Mouse (Mus musculus): Measurements from ENCODE around the gene Emid1. TPM values are rescaled to one million over a fixed set of nuclear protein-coding genes. Genes with fewer than 3 reads are reported as not detected.

The Emid1 gene
- total RNA-seq, 2 experiments from 2014 or later = 41.3 to 45.4 TPM

GRCm38 (mm10) chr11:5163421-5163820 lies 11.4 kb upstream of the Emid1 start:
- DNase-seq (ENCODE audit: low spot score in 2 of 2) = no peak

GRCm38 (mm10) chr11:5160722-5161485 lies 8.8 kb upstream of the Emid1 start:
- DNase-seq (ENCODE audit: low spot score in 2 of 2) = peak; percentile 55 to 65

- no peak for DNase-seq (ENCODE audit: low spot score in 2 of 2)
Observed at GRCm38 (mm10) chr11:5158056-5158455, 6.0 kb upstream of the Emid1 start.

DNA sequence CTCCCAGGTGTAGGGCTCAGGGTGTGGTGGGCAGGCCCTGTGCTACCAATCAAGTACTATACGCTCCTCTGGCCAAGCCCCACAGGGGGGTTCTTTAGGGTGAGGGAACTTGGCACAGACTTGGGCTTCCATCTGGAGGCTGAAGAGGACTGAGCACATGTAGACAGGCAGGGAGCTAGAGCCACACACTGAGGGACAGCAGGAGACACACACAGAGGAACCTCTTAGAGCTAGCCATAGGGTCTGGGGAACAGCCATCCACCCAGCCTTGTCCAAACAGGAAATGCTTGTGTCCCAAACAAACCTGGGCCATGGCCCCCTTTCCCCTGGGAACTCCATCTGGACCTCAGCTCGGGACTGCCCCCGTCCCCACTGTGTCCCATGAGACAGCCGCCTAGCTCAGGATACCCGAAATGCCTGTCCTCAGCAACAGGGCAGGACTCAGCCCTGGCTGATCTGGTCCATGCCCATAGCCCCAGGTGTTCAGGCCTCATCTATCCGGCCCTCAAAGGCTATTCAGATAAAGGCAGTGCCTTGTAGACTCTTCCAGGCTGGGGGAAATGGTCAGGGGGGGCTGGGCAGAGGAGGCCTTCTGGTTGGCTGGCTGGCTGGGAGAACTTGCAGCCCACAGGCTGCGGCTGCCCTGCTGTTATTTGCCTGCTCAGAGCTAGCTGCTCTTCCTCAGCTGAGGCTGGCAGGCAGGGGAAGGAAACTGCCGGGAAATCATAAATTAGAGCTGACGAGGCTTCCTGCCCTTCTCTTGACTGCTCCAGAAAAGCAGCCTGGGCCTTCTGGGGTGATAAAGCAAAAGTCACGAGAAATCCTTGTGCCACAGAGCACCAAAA lies 3.1 kb upstream of the Emid1 start:
- DNase-seq (ENCODE audit: low spot score in 2 of 2) = peak in 1 of 2 experiments; percentile 16

DNA sequence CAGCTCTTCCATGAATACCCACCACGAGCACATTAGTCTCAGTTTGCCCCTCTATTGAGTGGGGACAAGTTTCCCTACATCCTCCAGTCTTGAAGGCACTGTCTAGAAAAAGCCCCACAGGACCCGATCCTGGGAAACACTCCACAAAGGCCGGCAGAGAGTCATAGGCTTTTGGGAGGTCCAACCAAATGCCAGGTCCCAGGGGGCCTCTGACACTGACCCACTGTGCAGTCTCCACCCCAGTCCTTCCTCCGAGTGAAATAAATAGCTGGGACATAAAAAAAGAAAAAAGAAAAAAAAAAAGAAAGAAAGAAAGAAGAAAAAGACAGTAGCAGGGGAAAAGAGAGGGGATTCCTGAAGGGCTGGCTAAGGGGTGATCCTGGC lies 818 bp downstream of the Emid1 start:
- DNase-seq (ENCODE audit: low spot score in 2 of 2) = no peak

DNA sequence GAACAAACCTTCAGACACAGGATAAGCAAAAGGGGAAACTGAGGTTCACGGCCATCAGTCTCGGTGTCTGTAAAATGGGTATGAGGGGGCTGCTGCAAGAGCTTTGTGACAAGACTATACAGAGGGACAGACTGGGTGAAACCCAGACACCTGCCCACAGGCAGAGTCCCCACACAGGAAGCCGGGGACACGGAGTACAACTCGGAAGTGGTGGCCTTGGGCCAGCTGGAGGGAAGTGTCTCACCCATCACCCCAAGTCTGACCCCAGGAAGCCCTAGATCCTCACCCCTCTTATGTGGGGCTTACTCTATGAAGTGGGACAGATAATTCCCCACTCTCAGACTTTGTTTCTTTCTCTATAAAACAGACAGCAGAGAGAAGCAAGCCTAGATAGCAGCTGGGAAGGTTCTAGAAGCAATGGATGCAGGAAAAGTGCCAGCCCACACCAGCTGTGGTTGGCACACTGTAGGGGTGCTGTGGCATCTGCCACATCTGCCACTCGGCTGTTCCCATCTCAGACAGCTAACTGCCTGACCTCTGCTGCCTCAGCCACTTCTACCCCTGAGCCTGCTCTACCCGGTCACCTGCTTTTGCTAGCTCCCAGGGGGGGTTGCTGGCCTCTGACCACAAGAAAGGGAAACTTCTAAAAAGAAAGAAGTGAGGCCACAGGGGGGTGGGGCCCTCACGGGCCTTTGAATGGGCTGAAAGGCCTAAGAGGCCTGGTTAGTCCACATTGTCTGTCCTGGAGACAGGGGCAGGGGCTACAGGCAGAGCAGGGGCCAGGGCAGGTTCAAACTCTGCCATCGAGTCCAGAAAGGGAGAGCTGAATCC lies 1.4 kb downstream of the Emid1 start:
- peak in 1 of 2 experiments; percentile 29 for DNase-seq (ENCODE audit: low spot score in 2 of 2)

GRCm38 (mm10) chr11:5149955-5150354 lies 2.1 kb downstream of the Emid1 start:
- peak; percentile 29 to 49 for DNase-seq (ENCODE audit: low spot score in 2 of 2)

DNA sequence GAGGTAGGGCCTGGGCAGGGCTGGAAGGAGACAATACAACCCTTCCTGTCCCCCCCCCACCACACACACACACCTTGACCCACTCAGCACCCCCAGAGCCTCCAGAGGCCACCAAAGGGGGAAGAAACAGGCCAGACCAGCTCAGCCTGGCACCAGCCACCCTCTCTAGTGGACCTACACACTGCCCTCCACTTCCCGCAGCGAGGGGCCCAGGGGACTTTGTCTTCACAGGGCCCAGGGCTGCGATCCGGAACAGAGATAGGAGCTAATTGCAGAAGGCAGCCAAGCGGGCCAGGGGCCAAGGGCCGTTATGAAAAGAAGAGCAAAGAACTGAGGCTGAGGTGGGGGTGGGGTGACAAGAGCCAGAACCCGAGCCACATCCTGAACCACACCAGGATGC lies 2.8 kb downstream of the Emid1 start:
- peak in 1 of 2 experiments; percentile 16 for DNase-seq (ENCODE audit: low spot score in 2 of 2)

DNA sequence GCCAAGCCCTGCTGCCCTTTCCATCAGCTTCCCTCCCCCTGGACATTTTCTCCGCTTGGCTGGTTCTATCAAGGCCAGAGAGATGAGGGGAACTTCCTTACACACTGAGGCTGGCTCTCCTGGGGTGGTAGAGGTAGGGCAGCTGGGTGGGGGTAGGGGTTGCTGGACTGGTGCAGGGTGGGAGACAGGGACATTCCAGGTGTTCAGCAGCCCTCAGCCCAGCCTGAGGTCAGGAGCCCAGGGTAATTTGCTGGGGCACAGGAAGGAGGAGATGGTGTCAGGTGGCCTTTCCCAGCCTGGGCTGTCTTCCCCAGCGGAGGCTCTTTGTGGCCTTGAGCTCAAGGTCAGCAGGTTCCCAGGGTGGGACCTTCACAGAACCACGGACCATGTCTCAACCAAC lies 6.5 kb downstream of the Emid1 start:
- DNase-seq (ENCODE audit: low spot score in 2 of 2) = no peak

DNA sequence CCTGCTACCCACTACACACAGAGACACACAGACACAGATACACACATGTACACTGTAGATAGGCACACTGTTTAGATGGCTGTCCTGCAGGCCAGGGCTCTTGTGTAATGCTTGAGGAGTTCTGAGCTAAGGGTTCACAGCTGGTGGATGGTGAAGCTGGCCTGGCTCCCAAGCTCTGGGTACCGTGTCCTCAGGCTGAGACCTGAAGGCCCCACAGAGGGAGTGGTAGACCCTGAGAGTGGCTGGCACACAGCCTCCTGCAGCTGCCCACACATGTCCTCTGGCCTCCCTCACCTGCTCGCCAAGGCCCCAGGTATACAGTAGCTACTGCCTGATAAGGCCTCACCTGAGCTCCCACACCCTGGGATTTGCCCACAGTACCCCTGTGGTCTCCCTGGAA lies 10.1 kb downstream of the Emid1 start:
- no peak for DNase-seq (ENCODE audit: low spot score in 2 of 2)

- DNase-seq (ENCODE audit: low spot score in 2 of 2) = no peak
Observed at GRCm38 (mm10) chr11:5141252-5141651, 10.8 kb downstream of the Emid1 start.

DNA sequence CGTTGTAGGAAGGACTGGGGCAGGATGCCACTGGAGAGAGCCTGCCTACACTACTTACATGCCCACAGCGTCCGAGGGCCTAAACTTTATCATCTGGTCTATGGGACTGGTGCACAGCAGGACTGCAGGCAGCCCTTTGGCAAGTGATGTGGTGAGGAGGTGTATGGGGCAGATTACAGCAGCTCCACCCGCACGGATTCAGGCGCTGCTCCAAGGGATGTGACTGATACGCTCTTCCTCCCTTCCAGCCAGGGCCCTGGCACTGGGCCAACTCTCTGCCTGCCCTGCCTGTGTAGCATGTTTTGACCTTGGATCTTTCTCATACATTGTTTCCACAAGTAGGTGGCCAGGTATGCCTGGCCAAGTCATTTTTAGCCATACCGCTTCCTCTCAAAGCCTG lies 11.4 kb downstream of the Emid1 start:
- DNase-seq (ENCODE audit: low spot score in 2 of 2) = no peak

DNA sequence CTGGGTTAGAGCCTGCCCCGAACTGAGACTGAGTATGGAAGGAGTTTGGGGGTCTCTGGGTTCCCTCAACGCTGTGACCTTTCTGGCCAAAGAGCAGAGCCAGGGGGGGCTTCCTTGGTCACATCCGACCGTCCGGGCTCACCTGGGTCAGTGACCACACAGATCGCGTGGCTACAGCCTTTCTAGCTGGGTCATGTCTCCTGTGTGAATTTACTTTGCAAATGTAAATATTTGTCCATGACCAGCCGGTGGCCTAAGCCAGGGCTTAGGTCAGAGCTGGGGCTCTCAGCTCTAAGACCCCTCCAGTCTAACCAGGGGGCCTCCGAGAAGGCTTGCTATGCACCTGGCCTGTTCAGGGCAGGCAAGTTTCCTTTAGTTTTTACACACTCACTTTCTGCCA lies 12.7 kb downstream of the Emid1 start:
- DNase-seq (ENCODE audit: low spot score in 2 of 2) = no peak

DNA sequence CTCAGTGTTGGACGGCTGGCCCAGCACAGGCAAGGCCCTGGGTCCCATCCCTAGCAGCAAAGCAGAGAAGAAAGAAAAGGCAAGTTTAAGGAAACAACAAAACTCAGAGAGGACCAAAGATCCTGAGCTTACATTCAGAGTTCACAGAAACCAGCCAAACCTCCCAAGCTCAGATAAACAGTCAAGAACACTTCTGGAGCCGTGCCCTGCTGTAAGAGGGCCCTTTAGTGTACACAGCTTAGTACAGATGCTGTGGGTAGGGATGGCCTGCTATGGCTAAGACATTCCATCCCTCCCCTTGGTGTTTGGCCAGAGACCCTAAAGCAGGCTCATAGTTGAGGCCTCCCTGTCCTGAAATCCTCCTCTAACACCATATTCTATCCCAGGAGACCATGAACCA lies 13.4 kb downstream of the Emid1 start:
- DNase-seq (ENCODE audit: low spot score in 2 of 2) = no peak

GRCm38 (mm10) chr11:5135914-5136313 lies 16.1 kb downstream of the Emid1 start:
- no peak for DNase-seq (ENCODE audit: low spot score in 2 of 2)

- DNase-seq (ENCODE audit: low spot score in 2 of 2) = no peak
Observed at GRCm38 (mm10) chr11:5132751-5133150, 19.3 kb downstream of the Emid1 start.

DNA sequence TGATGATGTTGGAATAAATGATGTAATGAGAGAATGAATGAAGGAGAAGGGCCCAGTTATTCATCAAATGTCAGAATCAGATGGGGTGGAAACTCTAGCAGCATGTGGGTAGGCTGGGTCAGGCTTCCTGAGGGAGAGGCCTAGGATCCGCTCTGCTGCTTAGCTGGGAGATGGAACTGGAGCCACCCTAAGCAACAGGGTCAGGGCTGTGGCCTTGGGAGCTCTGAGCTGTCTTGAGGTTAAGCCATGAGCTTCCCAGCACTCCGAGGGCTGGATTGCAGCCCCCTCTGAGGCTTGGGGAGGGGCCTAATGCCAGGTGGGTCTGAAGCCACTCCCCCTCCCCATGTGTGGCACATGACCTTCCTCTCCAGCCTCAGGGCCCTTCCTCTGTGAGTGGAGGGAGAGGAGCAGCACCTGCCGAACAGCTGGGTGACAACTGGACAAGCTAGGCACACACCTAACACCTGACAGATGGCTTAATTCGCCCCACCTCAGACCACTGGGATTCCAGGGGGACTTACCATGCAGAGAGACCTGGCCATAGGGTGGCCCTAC lies 21.9 kb downstream of the Emid1 start:
- no peak for DNase-seq (ENCODE audit: low spot score in 2 of 2)

DNA sequence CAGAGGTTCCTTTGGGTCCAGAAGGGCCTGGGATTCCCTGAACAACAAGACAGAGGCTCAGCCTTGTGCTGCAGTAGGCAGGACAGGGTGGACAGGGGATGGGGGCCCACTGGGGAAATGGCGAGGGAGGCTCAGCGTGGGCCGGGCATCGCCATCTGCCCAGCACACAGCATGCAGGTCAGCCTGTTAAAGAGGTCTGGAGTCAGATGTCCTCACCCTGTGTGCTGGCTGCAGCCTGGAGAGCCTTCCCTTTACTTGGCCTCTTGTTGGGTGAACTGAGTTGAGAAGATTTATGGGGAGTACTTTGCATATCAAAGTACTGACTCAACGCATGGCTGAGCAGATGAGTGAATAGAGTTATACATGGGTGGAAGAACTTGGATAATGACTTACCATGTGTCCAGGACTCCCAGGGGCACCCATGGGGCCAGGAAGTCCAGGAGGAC lies 23.0 kb downstream of the Emid1 start:
- no peak for DNase-seq (ENCODE audit: low spot score in 2 of 2)

DNA sequence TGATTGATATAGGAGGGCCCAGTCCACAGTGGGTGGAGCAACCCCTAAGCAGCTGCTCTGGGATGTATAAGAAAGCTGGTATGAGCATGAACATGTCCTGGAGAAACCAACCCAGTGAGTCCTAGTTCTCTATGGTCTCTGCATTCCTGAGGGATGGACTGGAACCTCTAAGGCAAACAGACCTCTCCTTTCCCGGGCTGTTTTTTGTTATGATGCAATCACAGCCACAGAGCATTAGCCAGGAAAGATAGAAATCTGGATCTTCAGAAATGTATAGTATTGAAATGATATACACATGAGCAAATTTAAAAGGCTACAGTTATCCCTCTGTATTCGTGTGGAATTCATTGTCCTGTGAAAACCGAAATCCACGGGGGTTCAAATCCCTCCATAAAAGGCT lies 26.3 kb downstream of the Emid1 start:
- no peak for DNase-seq (ENCODE audit: low spot score in 2 of 2)

- peak; percentile 91 to 93 for DNase-seq (ENCODE audit: low spot score in 2 of 2)
Observed at GRCm38 (mm10) chr11:5114931-5115581, 37.0 kb downstream of the Emid1 start.

GRCm38 (mm10) chr11:5113645-5114044 lies 38.4 kb downstream of the Emid1 start:
- no peak for DNase-seq (ENCODE audit: low spot score in 2 of 2)
